ENCODE assay signal across 9 mouse cellular contexts in the genomic region with DNA sequence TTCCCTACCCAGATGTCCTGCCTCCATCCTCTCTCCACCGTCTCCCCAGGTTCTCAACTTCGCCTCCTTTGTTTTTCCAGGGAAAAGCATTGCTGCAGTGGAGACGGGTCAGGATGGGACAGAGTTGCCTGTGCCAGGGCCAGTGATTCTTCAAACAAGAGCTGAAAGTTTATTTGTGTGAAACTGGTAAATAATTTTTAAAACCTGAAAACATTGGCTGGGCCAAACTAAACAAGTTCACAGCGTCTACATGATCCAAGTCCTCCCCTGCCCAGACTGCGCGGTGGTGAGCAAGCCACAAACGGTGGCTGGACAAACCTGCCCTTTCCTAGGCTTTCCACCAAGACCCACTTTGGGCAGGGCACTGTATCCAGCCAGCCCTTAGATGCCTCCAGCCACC.
"Had no signal": no experiment of that assay in that cellular context is flagged by ENCODE, and none has a peak within 500 bp of the region (broad histone marks: within the 10 kb centered on the region; RNA-seq: fewer than 3 reads in every experiment).

No protein-coding gene starts in this region.

- H3K36me3 ChIP-seq: limb, embryonic 15.5 days; liver, embryonic 13.5 days; midbrain, embryonic 12.5 days had no signal

- H3K27ac ChIP-seq: hindbrain, postnatal 0 days; limb, embryonic 15.5 days; liver, embryonic 13.5 days; midbrain, embryonic 12.5 days had no signal

- H3K9me3 ChIP-seq: limb, embryonic 15.5 days; liver, embryonic 13.5 days; midbrain, embryonic 12.5 days had no signal

- H3K4me2 ChIP-seq: limb, embryonic 15.5 days; liver, embryonic 13.5 days; midbrain, embryonic 12.5 days had no signal

- DNase-seq: kidney, adult 18-20 months; liver, embryonic 13.5 days; lung, adult 2 months; lung, postnatal 14 days; thymus, adult 2 months; thymus, postnatal 25 days had no signal

- H3K4me3 ChIP-seq: limb, embryonic 15.5 days; liver, embryonic 13.5 days; midbrain, embryonic 12.5 days had no signal

- H3K9ac ChIP-seq: limb, embryonic 15.5 days; liver, embryonic 13.5 days; midbrain, embryonic 12.5 days had no signal

- H3K4me1 ChIP-seq: liver, embryonic 13.5 days had no signal

- H3K27me3 ChIP-seq: limb, embryonic 15.5 days; liver, embryonic 13.5 days; midbrain, embryonic 12.5 days had no signal
